Mouse (Mus musculus) embryonic facial prominence, embryonic 14.5 days (tissue): ENCODE results near the gene Klrb1b. TPM values are rescaled to one million over a fixed set of nuclear protein-coding genes. Genes with fewer than 3 reads are reported as not detected.

Experiments
- ATAC-seq: fragments of 200-750 bp; cut with Nextera tagmentation; 2 replicates; pipeline ENCODE4 v1.8.0; 2017; ENCODE audit warnings: low read depth, moderate number of reproducible peaks, moderate TSS enrichment
- DNase-seq: peaks from one replicate; pipeline ENCODE4 v3.0.0-alpha.2; 2015; ENCODE audit warnings: low spot score
- H3K27ac ChIP-seq: fragments of 300-500 bp; sonication (generic); replicated peaks from 2 replicates; pipeline ENCODE4 v1.5.1; 2014; ENCODE audit warnings: low read depth, mild to moderate bottlenecking, low read length, moderate library complexity
- H3K27me3 ChIP-seq: fragments of 300-500 bp; sonication (generic); replicated peaks from 2 replicates; pipeline ENCODE4 v1.6.1; 2014; ENCODE audit warnings: low read length; ENCODE audit not compliant: control insufficient read depth, insufficient read depth
- H3K36me3 ChIP-seq: fragments of 300-500 bp; sonication (generic); 2 replicates; pipeline ENCODE4 v1.6.1; 2014; ENCODE audit warnings: low read length, mixed read lengths; ENCODE audit not compliant: control insufficient read depth, insufficient read depth
- H3K4me1 ChIP-seq: fragments of 300-500 bp; sonication (generic); 2 replicates; pipeline ENCODE4 v1.6.1; 2014; ENCODE audit warnings: antibody characterized with exemption, low read length; ENCODE audit not compliant: control insufficient read depth, insufficient read depth
- H3K4me2 ChIP-seq: fragments of 300-500 bp; sonication (generic); 2 replicates; pipeline ENCODE4 v1.6.1; 2014; ENCODE audit warnings: low read depth, mild to moderate bottlenecking, low read length, moderate library complexity, mixed read lengths
- H3K4me3 ChIP-seq: fragments of 300-500 bp; sonication (generic); 2 replicates; pipeline ENCODE4 v1.5.1; 2014; ENCODE audit warnings: low read depth, mild to moderate bottlenecking, low read length
- H3K9ac ChIP-seq: fragments of 300-500 bp; sonication (generic); 2 replicates; pipeline ENCODE4 v1.6.1; 2014; ENCODE audit warnings: low read depth, mild to moderate bottlenecking, low read length, moderate library complexity, mixed read lengths
- H3K9me3 ChIP-seq: fragments of 300-500 bp; sonication (generic); 2 replicates; pipeline ENCODE4 v1.6.1; 2016; ENCODE audit warnings: low read length; ENCODE audit not compliant: control insufficient read depth
- WGBS: fragments of 180-500 bp; shearing (Covaris S2); extraction: QIAGEN DNeasy Blood & Tissue Kit; methylation state at CpG from one replicate; pipeline ENCODE4 v1.1.7; 2014; 5-methylcytosine and 5-hydroxymethylcytosine counted together
- polyA plus RNA-seq: library from polyadenylated mRNA; unstranded; fragments of >200 nt; fragmentation: Nextera tagmentation; extraction: Ambion mirVana; gene quantifications from 2 replicates; pipeline ENCODE4 v1.2.1, GENCODE M21; 2014

Gene Klrb1b
- polyA plus RNA-seq, 1 experiment from 2014 or later, result 0.39 TPM

DNA sequence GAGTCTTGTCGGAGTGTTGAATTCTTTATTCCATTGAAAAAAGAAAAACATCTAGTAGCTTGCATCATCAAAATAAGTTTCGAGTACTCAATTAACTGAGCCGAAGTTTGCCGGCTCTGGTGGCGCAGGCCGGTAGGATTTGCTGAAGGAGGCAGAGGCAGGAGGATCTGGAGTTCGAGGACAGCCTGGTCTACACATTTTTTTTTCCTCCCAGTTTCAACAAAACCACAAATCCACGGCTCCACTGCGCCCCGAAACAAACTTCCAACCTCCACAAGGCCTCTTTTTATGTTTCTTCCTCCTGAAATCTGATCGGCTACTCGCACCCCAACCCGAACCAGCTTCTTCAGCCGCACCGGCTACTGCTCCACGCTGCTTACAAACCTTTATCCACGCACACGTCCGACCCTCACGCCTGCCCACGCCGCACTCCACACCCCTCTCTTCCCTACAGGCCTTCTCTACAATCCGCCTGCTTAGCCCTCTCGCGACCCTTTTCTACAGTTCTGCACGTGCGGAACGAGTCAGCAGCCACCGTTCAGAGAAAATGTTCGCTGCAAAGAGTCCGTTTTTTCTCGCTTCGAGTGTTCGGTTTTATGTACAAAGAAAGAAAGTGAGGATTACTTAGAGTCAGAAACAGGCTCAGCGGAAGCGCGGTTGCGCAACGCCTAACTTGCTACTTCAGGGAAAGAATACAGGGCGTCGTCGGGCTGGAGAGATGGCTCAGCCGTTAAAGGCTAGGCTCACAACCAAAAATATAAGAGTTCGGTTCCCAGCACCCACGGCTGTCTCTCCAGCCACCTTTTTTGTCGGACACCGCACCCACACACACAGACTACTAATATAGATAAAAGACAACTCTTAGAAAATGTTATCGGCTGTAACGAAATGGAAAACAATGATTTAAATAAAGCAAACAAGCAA, 12.5 kb upstream of the Klrb1b start:
- ATAC-seq, result peak; percentile 58
- DNase-seq, result peak; percentile 88
- Histone ChIP-seq H3K4me1 (peaks cover 7% of the 10 kb centered on the region; the same call in 1 of the 2 replicates), H3K27me3 (no peaks in the 10 kb centered on the region), H3K36me3 (no peaks in the 10 kb centered on the region), H3K4me2 (peak overlapping the region; percentile 62), H3K27ac (peak overlapping the region; percentile 98), H3K9me3 (no peaks in the 10 kb centered on the region), H3K4me3 (peak overlapping the region; percentile 86), H3K9ac (peak overlapping the region; percentile 94)
- under 1% methylated on average over 49 of the region's 49 CpGs for WGBS

DNA sequence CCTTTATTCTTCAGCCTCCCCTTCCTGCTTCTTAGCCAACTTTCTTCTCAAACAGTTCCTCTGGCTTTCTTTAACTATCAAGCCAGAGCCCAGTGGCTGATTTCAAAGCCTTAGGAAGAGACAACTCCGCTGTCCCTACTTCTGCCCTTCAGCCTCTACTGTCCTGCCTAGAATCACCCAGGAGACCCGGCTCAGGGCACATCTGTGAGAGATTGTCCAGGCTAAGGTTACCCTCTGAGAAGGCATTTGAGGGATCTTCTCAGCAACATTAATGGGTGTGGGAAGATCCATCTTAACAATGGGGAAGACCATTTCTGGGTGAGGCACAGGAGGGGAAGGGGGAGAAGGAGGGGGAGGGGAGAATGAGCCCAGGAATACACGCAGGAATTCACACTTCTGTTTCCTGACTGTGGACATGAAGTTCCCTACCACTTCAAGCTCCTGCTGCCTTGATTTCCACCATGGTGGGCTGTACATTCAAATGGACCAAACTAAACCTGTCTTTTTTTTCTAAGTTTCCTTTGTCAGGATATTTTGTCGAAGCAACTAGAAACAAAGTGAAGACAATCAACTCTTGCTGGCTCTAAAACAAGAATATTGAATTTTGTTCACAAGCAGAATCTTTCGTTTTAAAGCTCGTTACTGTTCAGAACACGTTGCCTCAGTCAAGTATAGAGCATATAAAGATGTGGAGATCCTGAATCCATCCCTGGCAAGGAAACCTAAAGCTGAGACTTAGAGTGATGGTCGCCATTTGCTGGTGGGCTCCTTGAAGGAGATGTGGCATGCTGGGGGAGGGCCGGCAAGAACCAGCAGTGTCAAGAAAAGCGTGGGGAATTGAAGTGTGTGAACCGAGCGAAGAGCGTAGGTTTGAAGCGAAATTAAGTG, 11.6 kb upstream of the Klrb1b start:
- Histone ChIP-seq H3K27ac (peak overlapping the region; percentile 98), H3K27me3 (no peaks in the 10 kb centered on the region), H3K9me3 (no peaks in the 10 kb centered on the region), H3K36me3 (no peaks in the 10 kb centered on the region), H3K4me2 (peak overlapping the region; percentile 62), H3K9ac (peak overlapping the region; percentile 94), H3K4me3 (peak overlapping the region; percentile 86), H3K4me1 (peaks cover 7% of the 10 kb centered on the region; the same call in 1 of the 2 replicates)
- WGBS, result 3% methylated on average over 14 of the region's 14 CpGs
- no peak for ATAC-seq
- peak; percentile 66 for DNase-seq

DNA sequence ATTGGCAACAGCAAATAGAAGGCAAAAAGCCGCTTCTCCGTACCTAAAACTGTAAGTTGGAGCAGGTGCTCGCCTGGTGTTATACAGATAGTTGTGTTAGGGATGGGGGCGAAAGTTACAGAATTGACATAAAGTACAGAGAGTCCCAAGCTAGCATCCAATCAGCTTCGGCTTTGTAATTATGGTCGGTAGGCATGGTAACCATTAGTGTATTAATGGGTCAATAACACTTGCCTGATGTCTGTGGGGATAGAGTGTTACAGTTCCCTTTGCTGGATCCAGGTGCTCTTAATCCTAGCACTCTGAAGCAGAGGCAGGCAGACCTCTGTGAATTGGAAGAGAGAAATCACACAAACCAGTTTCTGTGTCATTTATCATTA, 10.8 kb upstream of the Klrb1b start:
- ATAC-seq (no peak), DNase-seq (no peak)
- Histone ChIP-seq H3K36me3 (no peaks in the 10 kb centered on the region), H3K27ac (peak overlapping the region; percentile 98; the same call in 1 of the 2 replicates), H3K4me1 (peaks cover 7% of the 10 kb centered on the region; the same call in 1 of the 2 replicates), H3K4me3 (peak overlapping the region; percentile 86), H3K4me2 (peak overlapping the region; percentile 62), H3K9me3 (no peaks in the 10 kb centered on the region), H3K27me3 (no peaks in the 10 kb centered on the region), H3K9ac (peak overlapping the region; percentile 94; the same call in 1 of the 2 replicates)
- WGBS, result 82% methylated on average over 6 of the region's 6 CpGs

DNA sequence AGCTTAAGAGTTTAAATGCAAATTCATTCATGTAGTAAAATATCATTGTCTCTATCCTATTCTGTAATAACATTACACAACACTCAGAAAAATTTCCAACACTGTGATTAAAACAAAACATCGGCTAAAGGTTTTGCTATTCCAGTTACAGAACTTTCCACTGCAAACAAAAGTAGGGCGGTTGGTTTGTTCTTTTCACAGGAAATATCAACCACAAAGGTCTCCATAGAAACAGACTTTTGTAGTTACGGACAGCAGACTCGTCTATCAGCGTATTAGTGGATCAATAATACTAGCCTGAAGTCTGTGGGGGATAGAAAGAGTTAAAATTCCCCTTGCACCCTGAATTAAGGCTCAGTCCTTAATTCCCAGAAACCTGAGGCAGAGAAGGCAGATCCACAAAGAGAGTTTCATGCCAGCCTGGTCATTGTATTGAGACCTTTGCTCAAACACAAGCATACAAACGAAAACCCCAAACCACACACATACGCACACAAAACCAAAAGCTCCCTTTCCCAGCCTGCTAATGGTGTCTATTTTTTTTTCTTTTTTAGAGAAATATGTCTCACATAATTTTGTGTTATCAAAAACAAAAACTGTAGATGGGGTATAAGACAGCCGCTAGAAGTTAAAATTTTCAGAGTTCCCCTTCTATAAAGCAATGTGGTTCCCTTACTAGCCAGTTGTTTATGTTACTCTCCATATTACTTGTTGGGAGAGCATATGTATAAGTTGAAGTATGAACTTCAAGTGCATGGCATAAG, 10.2 kb upstream of the Klrb1b start:
- Histone ChIP-seq H3K4me2 (no peak overlapping the region), H3K9ac (no peak overlapping the region), H3K27me3 (no peaks in the 10 kb centered on the region), H3K9me3 (no peaks in the 10 kb centered on the region), H3K27ac (no peak overlapping the region), H3K4me1 (0 out of 2 replicates have a peak, but pooled peaks cover 3% of the 10 kb centered on the region), H3K4me3 (no peak overlapping the region), H3K36me3 (no peaks in the 10 kb centered on the region)
- DNase-seq (no peak), ATAC-seq (no peak)
- 82% methylated on average over 8 of the region's 8 CpGs for WGBS

DNA sequence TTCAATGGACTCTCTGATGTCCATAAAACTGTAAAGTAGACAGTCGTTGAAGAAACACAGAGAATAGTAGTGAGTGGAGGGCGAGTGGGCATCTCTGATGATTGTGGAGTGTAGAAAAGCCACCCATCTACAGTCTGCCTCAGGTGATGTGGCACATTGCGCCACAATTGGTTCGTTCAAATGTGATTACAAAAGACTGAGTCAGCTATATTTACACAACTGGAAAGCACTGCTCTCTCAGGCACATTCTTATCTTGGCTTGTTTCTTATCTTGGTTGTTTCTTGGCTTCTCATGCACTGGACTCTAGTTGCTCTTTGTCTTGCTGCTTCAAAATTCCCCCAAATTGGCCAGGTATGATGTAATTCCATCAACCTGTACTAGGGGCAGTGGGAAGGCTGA, 9.4 kb upstream of the Klrb1b start:
- H3K27me3 ChIP-seq, result no peaks in the 10 kb centered on the region
- H3K9ac ChIP-seq, result no peak overlapping the region
- no peak overlapping the region for H3K4me2 ChIP-seq
- no peaks in the 10 kb centered on the region for H3K36me3 ChIP-seq
- H3K4me1 ChIP-seq, result 0 out of 2 replicates have a peak, but pooled peaks cover 3% of the 10 kb centered on the region
- WGBS, result 86% methylated on average over 4 of the region's 4 CpGs
- no peak for ATAC-seq
- H3K9me3 ChIP-seq, result no peaks in the 10 kb centered on the region
- H3K27ac ChIP-seq, result no peak overlapping the region
- H3K4me3 ChIP-seq, result no peak overlapping the region
- DNase-seq, result no peak

DNA sequence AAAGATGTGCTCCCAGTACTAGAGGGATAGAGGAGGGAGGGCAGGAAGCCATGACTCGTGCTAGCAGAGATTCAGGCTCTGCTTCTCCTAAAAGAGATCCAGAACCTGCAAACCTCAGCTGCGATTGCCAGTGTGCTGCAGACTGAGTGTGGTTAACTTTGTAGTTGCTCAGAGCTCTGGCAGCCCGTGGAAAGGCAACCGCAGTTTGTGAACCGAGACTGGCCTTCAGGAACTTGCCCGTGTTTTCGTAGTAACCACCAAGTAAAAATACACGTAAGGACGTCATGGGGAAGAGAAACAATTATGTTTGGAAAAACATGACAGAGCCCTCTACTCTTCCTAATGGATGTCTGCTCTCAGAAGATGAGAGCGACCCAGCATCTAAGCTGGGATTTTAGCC, 6.9 kb upstream of the Klrb1b start:
- Histone ChIP-seq H3K9me3 (no peaks in the 10 kb centered on the region), H3K9ac (no peak overlapping the region), H3K27ac (no peak overlapping the region), H3K27me3 (no peaks in the 10 kb centered on the region), H3K4me1 (0 out of 2 replicates have a peak, but pooled peaks cover 3% of the 10 kb centered on the region), H3K4me2 (no peak overlapping the region), H3K36me3 (no peaks in the 10 kb centered on the region), H3K4me3 (no peak overlapping the region)
- DNase-seq (no peak), ATAC-seq (no peak)
- WGBS, result 78% methylated on average over 10 of the region's 10 CpGs

DNA sequence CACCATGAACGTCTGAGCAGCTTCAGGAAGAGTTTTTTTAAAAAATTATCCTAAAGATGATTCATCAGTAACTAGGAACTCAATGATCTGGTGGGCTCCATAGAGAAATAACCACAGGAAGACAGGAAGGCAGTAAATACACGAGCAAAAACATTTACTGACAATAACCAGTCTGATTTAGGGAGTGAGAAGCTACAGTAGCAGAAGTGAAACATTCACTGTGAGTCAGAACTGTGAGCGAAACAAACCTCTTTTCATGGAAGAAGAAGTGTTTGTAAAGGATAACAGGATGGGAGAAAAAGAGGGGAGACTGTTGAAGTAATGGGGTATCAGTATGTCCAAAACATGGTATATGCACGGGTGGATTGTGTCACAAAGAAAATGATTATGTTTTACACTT, 3.7 kb upstream of the Klrb1b start:
- ATAC-seq, result no peak
- no peak overlapping the region for H3K4me3 ChIP-seq
- H3K27ac ChIP-seq, result no peak overlapping the region
- no peaks in the 10 kb centered on the region for H3K4me1 ChIP-seq
- no peak for DNase-seq
- no peak overlapping the region for H3K9ac ChIP-seq
- no peaks in the 10 kb centered on the region for H3K27me3 ChIP-seq
- H3K4me2 ChIP-seq, result no peak overlapping the region
- no peaks in the 10 kb centered on the region for H3K9me3 ChIP-seq
- WGBS, result 59% methylated on average over 4 of the region's 4 CpGs
- no peaks in the 10 kb centered on the region for H3K36me3 ChIP-seq

DNA sequence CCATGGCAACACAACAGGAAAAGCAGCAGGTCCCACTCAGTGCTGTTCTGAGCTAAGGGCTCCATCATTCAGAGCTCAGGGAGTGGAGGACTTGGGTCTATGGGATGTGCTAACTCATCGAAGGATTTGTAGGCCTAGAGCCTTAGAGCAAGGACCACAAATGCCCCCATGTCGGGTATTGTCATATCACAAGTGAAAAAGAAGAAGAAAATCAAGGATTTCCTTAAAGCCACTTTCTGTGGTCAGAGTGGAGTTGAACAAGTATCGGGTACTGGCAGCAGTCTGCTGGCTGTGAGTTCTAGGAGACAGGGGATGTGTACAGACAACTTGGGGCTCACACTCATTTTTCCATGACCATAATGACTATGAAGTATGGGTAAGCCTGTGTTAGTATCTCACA, 650 bp upstream of the Klrb1b start:
- DNase-seq (no peak), ATAC-seq (no peak)
- H3K27me3 ChIP-seq, result no peaks in the 10 kb centered on the region
- H3K4me3 ChIP-seq, result no peak overlapping the region
- 85% methylated on average over 3 of the region's 3 CpGs for WGBS
- no peaks in the 10 kb centered on the region for H3K9me3 ChIP-seq
- H3K27ac ChIP-seq, result no peak overlapping the region
- no peaks in the 10 kb centered on the region for H3K36me3 ChIP-seq
- no peak overlapping the region for H3K9ac ChIP-seq
- no peaks in the 10 kb centered on the region for H3K4me1 ChIP-seq
- no peak overlapping the region for H3K4me2 ChIP-seq
